18 mouse cellular contexts compared by ENCODE assay signal in the genomic region with DNA sequence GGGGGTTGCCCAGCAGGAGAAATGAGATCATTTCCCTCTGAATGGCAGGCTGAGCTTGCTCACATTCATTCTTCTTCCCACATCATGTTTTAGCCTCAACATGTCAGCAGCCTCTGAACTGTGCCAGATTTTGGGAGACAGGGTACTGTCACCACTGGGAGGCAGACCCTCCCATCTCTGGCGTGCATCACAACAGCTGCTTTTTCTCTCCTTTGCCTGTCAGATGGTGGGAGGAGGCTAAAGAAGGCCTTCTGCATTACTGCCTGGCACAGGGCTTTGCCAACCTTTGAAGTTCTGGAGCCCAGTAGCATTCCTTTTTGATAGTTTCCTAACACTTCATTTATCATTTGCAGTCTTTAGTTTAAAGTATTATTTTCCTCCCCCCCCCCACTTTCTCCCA.
A peak's percentile ranks its signal among the peaks of the same experiment; 100 is the strongest.
DNase-seq lines count a peak whose midpoint lies in the region; ATAC-seq and TF ChIP-seq lines count a peak whose summit lies in the region.
"Had no signal": no experiment of that assay in that cellular context is flagged by ENCODE, and none has a peak within 500 bp of the region (broad histone marks: within the 10 kb centered on the region; RNA-seq: fewer than 3 reads in every experiment).

No protein-coding gene starts in this region.

- no peaks in the 10 kb centered on the region for H3K36me3 ChIP-seq in hindbrain, embryonic 16.5 days (ENCODE audit: control insufficient read depth, insufficient read depth, low read length)
- no peaks in the 10 kb centered on the region for H3K36me3 ChIP-seq in hindbrain, embryonic 13.5 days
- no peaks in the 10 kb centered on the region for H3K36me3 ChIP-seq in lung, embryonic 14.5 days (ENCODE audit: insufficient read depth)
- H3K36me3 ChIP-seq: midbrain, embryonic 12.5 days; stomach, embryonic 15.5 days had no signal

- TF ChIP-seq CTCF in lung, embryonic 14.5 days (IDR thresholded peaks at IDR 0.05; ENCODE audit: low read depth) = peak; percentile 49
- no peak for TF ChIP-seq CTCF in lung, adult 2 months (IDR thresholded peaks at IDR 0.05; ENCODE audit: insufficient read depth, low read length)

- H3K9me3 ChIP-seq in hindbrain, embryonic 16.5 days (ENCODE audit: control insufficient read depth, low read length) = no peaks in the 10 kb centered on the region
- H3K9me3 ChIP-seq in hindbrain, embryonic 13.5 days = no peaks in the 10 kb centered on the region
- no peaks in the 10 kb centered on the region for H3K9me3 ChIP-seq in lung, embryonic 14.5 days (ENCODE audit: low read depth, low read length)
- H3K9me3 ChIP-seq: midbrain, embryonic 12.5 days; stomach, embryonic 15.5 days had no signal

- H3K4me3 ChIP-seq in hindbrain, embryonic 16.5 days (ENCODE audit: low read length) = no peak overlapping the region
- no peak overlapping the region for H3K4me3 ChIP-seq in hindbrain, embryonic 13.5 days
- H3K4me3 ChIP-seq in lung, embryonic 14.5 days (ENCODE audit: low read depth, low read length) = no peak overlapping the region
- no peak overlapping the region for H3K4me3 ChIP-seq in lung, adult 2 months (replicated peaks; ENCODE audit: extremely low read depth, low read depth, low read length)
- H3K4me3 ChIP-seq: gastrocnemius, adult 2 months; layer of hippocampus, adult 2 months; midbrain, embryonic 12.5 days; stomach, embryonic 15.5 days had no signal

- no peaks in the 10 kb centered on the region for H3K4me1 ChIP-seq in hindbrain, embryonic 16.5 days (ENCODE audit: control insufficient read depth, insufficient read depth, low read depth, low read length)
- H3K4me1 ChIP-seq in hindbrain, embryonic 13.5 days (replicated peaks) = no peaks in the 10 kb centered on the region
- H3K4me1 ChIP-seq in lung, embryonic 14.5 days (ENCODE audit: insufficient read depth) = no peaks in the 10 kb centered on the region
- no peaks in the 10 kb centered on the region for H3K4me1 ChIP-seq in lung, adult 2 months (ENCODE audit: control insufficient read depth, insufficient read depth, low read length)
- H3K4me1 ChIP-seq: midbrain, embryonic 12.5 days; stomach, embryonic 15.5 days had no signal

- DNase-seq in embryo, embryonic 10 days (ENCODE audit: low spot score) = peak; percentile 9
- DNase-seq in embryo, embryonic 10.5 days (ENCODE audit: low spot score) = no peak
- DNase-seq in lung, embryonic 14.5 days = peak; percentile 85
- DNase-seq in lung, adult 2 months = no peak
- no peak for DNase-seq in adrenal gland, postnatal 4 days (ENCODE audit: low spot score in 2 of 2)
- DNase-seq in urinary bladder, postnatal 4 days (ENCODE audit: low spot score in 2 of 2) = no peak
- DNase-seq: adrenal gland, postnatal 25 days; cerebellum, postnatal 10 days; gastrocnemius, adult 2 months; heart, adult 11 months; liver; thymus, postnatal 14 days had no signal

- H3K27me3 ChIP-seq in hindbrain, embryonic 16.5 days (replicated peaks; ENCODE audit: control insufficient read depth, insufficient read depth, low read length) = no peaks in the 10 kb centered on the region
- no peaks in the 10 kb centered on the region for H3K27me3 ChIP-seq in hindbrain, embryonic 13.5 days
- H3K27me3 ChIP-seq in lung, embryonic 14.5 days (ENCODE audit: insufficient read depth, low read length) = no peaks in the 10 kb centered on the region
- H3K27me3 ChIP-seq: CH12.LX; midbrain, embryonic 12.5 days; stomach, embryonic 15.5 days had no signal

- no peak overlapping the region for H3K27ac ChIP-seq in hindbrain, embryonic 16.5 days (ENCODE audit: low read depth, low read length)
- H3K27ac ChIP-seq in hindbrain, embryonic 13.5 days = no peak overlapping the region
- H3K27ac ChIP-seq in lung, embryonic 14.5 days (ENCODE audit: low read depth) = no peak overlapping the region
- H3K27ac ChIP-seq: gastrocnemius, adult 2 months; layer of hippocampus, adult 2 months; midbrain, embryonic 12.5 days; stomach, embryonic 15.5 days had no signal

- TF ChIP-seq POLR2A in lung, adult 2 months (IDR thresholded peaks at IDR 0.05; ENCODE audit: borderline replicate concordance, extremely low read depth, low read depth, low read length) = no peak

- H3K9ac ChIP-seq in hindbrain, embryonic 16.5 days (ENCODE audit: low read depth, low read length) = no peak overlapping the region
- H3K9ac ChIP-seq in hindbrain, embryonic 13.5 days = no peak overlapping the region
- H3K9ac ChIP-seq in lung, embryonic 14.5 days = no peak overlapping the region
- H3K9ac ChIP-seq: midbrain, embryonic 12.5 days; stomach, embryonic 15.5 days had no signal

- WGBS in hindbrain, embryonic 16.5 days = 33% methylated on average over 1 of the region's 1 CpGs
- WGBS in hindbrain, embryonic 13.5 days = 28% methylated on average over 1 of the region's 1 CpGs
- WGBS in lung, embryonic 14.5 days = 25% methylated on average over 1 of the region's 1 CpGs
- WGBS in lung, adult 2 months = 39% methylated on average over 1 of the region's 1 CpGs

- H3K4me2 ChIP-seq in hindbrain, embryonic 16.5 days (ENCODE audit: low read length) = no peak overlapping the region
- H3K4me2 ChIP-seq in hindbrain, embryonic 13.5 days = no peak overlapping the region
- H3K4me2 ChIP-seq in lung, embryonic 14.5 days = no peak overlapping the region
- H3K4me2 ChIP-seq: midbrain, embryonic 12.5 days; stomach, embryonic 15.5 days had no signal

- ATAC-seq in hindbrain, embryonic 16.5 days = peak; percentile 27; the same call in 1 of the 2 replicates
- no peak for ATAC-seq in hindbrain, embryonic 13.5 days (ENCODE audit: low FRiP score)
- peak; percentile 97 for ATAC-seq in lung, embryonic 14.5 days (ENCODE audit: insufficient read depth)

Comparison
In these comparisons a context has a peak if more than half of its experiments do, and no peak if none do; other contexts are left out.
1. DNase-seq: peak in embryo, embryonic 10 days (single experiment) and lung, embryonic 14.5 days (single experiment); none in embryo, embryonic 10.5 days (single experiment), lung, adult 2 months (single experiment), adrenal gland, postnatal 4 days (0 of 2) and urinary bladder, postnatal 4 days (0 of 2).